ENCODE assay signal across 10 mouse cellular contexts in the genomic region with DNA sequence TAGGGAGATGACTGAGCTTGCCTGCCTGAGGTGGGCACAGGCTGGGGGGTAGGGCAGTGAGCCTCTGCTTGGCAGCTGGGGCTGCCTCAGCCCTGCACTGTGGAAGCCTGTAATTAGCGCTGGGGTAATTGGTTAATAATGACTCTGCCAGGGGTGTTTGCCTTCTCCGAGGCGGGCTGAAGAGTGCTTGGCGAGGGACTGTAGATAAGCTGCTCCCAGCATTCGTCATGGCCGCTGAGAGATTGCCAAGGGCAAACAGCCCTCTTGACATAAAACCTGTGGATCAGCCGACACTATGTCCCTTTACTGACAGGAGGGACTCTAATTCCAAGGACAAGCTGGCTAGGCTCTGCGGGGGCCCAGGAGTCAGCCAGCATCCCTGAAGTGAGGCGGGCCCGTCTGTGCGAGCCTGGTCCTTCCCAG. TPM values are rescaled to one million over a fixed set of nuclear protein-coding genes. Genes with fewer than 3 reads are reported as not detected.
A peak's percentile ranks its signal among the peaks of the same experiment; 100 is the strongest.
DNase-seq lines count a peak whose midpoint lies in the region; ATAC-seq lines count a peak whose summit lies in the region.
"Had no signal": no experiment of that assay in that cellular context is flagged by ENCODE, and none has a peak within 500 bp of the region (broad histone marks: within the 10 kb centered on the region; RNA-seq: fewer than 3 reads in every experiment).

No protein-coding gene starts in this region.

- DNase-seq in hindbrain, embryonic 11.5 days (ENCODE audit: low spot score): no peak
- DNase-seq in MN1 (ENCODE audit: low spot score): peak; percentile 75
- no peak for DNase-seq in thymus, adult 18-20 months
- DNase-seq in natural killer cell, adult 2 months (ENCODE audit: low spot score in 2 of 2): no peak

- peak overlapping the region; percentile 26; the same call in 1 of the 2 replicates for H3K9ac ChIP-seq in hindbrain, embryonic 13.5 days
- H3K9ac ChIP-seq in hindbrain, embryonic 11.5 days (ENCODE audit: low read depth, low read length): no peak overlapping the region; the same call in 1 of the 2 replicates
- H3K9ac ChIP-seq in embryonic facial prominence, embryonic 15.5 days: no peak overlapping the region
- H3K9ac ChIP-seq in liver, embryonic 12.5 days: peak overlapping the region; percentile 19

- H3K27ac ChIP-seq in hindbrain, embryonic 13.5 days: peak overlapping the region; percentile 45; the same call in 1 of the 2 replicates
- H3K27ac ChIP-seq in hindbrain, embryonic 11.5 days (ENCODE audit: low read depth, low read length): no peak overlapping the region
- H3K27ac ChIP-seq in embryonic facial prominence, embryonic 15.5 days (replicated peaks): no peak overlapping the region
- peak overlapping the region; percentile 1; the same call in 1 of the 2 replicates for H3K27ac ChIP-seq in liver, embryonic 12.5 days
- H3K27ac ChIP-seq: kidney, postnatal 0 days; limb, embryonic 13.5 days had no signal

- peaks cover 78% of the 10 kb centered on the region for H3K4me1 ChIP-seq in hindbrain, embryonic 13.5 days (replicated peaks)
- H3K4me1 ChIP-seq in hindbrain, embryonic 11.5 days (replicated peaks; ENCODE audit: control insufficient read depth, insufficient read depth, low read length): peaks cover 6% of the 10 kb centered on the region; the same call in 1 of the 2 replicates
- H3K4me1 ChIP-seq in embryonic facial prominence, embryonic 15.5 days: peaks cover 49% of the 10 kb centered on the region
- peaks cover 65% of the 10 kb centered on the region for H3K4me1 ChIP-seq in liver, embryonic 12.5 days

- no peak overlapping the region for H3K4me2 ChIP-seq in hindbrain, embryonic 13.5 days
- H3K4me2 ChIP-seq in hindbrain, embryonic 11.5 days (replicated peaks; ENCODE audit: low read depth, low read length): no peak overlapping the region
- H3K4me2 ChIP-seq in embryonic facial prominence, embryonic 15.5 days (replicated peaks): no peak overlapping the region
- peak overlapping the region; percentile 37 for H3K4me2 ChIP-seq in liver, embryonic 12.5 days
- H3K4me2 ChIP-seq: limb, embryonic 13.5 days had no signal

- ATAC-seq in hindbrain, embryonic 13.5 days (ENCODE audit: low FRiP score): peak; percentile 6; the same call in 1 of the 2 replicates
- no peak for ATAC-seq in hindbrain, embryonic 11.5 days (ENCODE audit: low FRiP score)
- ATAC-seq in embryonic facial prominence, embryonic 15.5 days (ENCODE audit: insufficient number of reproducible peaks, low FRiP score, low TSS enrichment, low read depth): 0 out of 2 replicates have a peak, but pooled peaks have one; percentile 13
- no peak for ATAC-seq in liver, embryonic 12.5 days
- no peak for ATAC-seq in megakaryocyte, adult 5-6 weeks (ENCODE audit: poor library complexity, severe bottlenecking)

- 36% methylated on average over 11 of the region's 11 CpGs for WGBS in hindbrain, embryonic 13.5 days
- 38% methylated on average over 11 of the region's 11 CpGs for WGBS in hindbrain, embryonic 11.5 days
- WGBS in embryonic facial prominence, embryonic 15.5 days: 22% methylated on average over 11 of the region's 11 CpGs
- 20% methylated on average over 11 of the region's 11 CpGs for WGBS in liver, embryonic 12.5 days (ENCODE audit: insufficient replicate concordance)

- H3K4me3 ChIP-seq in hindbrain, embryonic 13.5 days: no peak overlapping the region
- H3K4me3 ChIP-seq in hindbrain, embryonic 11.5 days (ENCODE audit: low read depth, low read length): no peak overlapping the region
- no peak overlapping the region for H3K4me3 ChIP-seq in embryonic facial prominence, embryonic 15.5 days (replicated peaks)
- H3K4me3 ChIP-seq in liver, embryonic 12.5 days: no peak overlapping the region
- H3K4me3 ChIP-seq: limb, embryonic 13.5 days had no signal

- H3K27me3 ChIP-seq in hindbrain, embryonic 13.5 days: peaks cover 3% of the 10 kb centered on the region; the same call in 1 of the 2 replicates
- peaks cover 26% of the 10 kb centered on the region for H3K27me3 ChIP-seq in hindbrain, embryonic 11.5 days (ENCODE audit: control insufficient read depth, insufficient read depth, low read length)
- peaks cover 63% of the 10 kb centered on the region for H3K27me3 ChIP-seq in embryonic facial prominence, embryonic 15.5 days
- H3K27me3 ChIP-seq in liver, embryonic 12.5 days (replicated peaks): peaks cover 65% of the 10 kb centered on the region

- peaks cover 78% of the 10 kb centered on the region for H3K36me3 ChIP-seq in hindbrain, embryonic 13.5 days
- peaks cover 14% of the 10 kb centered on the region for H3K36me3 ChIP-seq in hindbrain, embryonic 11.5 days (ENCODE audit: control insufficient read depth, insufficient read depth, low read length)
- H3K36me3 ChIP-seq in embryonic facial prominence, embryonic 15.5 days: peaks cover 18% of the 10 kb centered on the region; the same call in 1 of the 2 replicates
- peaks cover 23% of the 10 kb centered on the region for H3K36me3 ChIP-seq in liver, embryonic 12.5 days

- no peaks in the 10 kb centered on the region for H3K9me3 ChIP-seq in hindbrain, embryonic 13.5 days
- no peaks in the 10 kb centered on the region for H3K9me3 ChIP-seq in hindbrain, embryonic 11.5 days (ENCODE audit: control insufficient read depth, low read length)
- H3K9me3 ChIP-seq in embryonic facial prominence, embryonic 15.5 days (replicated peaks): no peaks in the 10 kb centered on the region
- H3K9me3 ChIP-seq in liver, embryonic 12.5 days (replicated peaks): no peaks in the 10 kb centered on the region
- H3K9me3 ChIP-seq: limb, embryonic 13.5 days had no signal

RNA-seq across cellular contexts. Expression of a gene that starts 4.0 kb away (rescaled TPM):
- 28.5 and 29.1 TPM in 2 replicates for polyA plus RNA-seq in hindbrain, embryonic 13.5 days (2015; fragmentation: Nextera tagmentation; extraction: Ambion mirVana)
- polyA plus RNA-seq in hindbrain, embryonic 11.5 days (2014; fragmentation: Nextera tagmentation; extraction: Ambion mirVana): 32.9 and 34.9 TPM in 2 replicates
- 50.8 and 52.7 TPM in 2 replicates for polyA plus RNA-seq in embryonic facial prominence, embryonic 15.5 days (2015; fragmentation: Nextera tagmentation; extraction: Ambion mirVana)
- polyA plus RNA-seq in liver, embryonic 12.5 days (2016; fragmentation: Nextera tagmentation; extraction: Ambion mirVana): 46.0 and 46.7 TPM in 2 replicates
- total RNA-seq in megakaryocyte, adult 5-6 weeks (2015): 25.6 and 27.4 TPM in 2 replicates
- 13.8 and 17.8 TPM in 2 replicates for total RNA-seq in megakaryocyte, adult 5-6 weeks (2017)

RNA-seq across cellular contexts. Expression of a gene that starts 12.9 kb away (rescaled TPM):
- polyA plus RNA-seq in hindbrain, embryonic 13.5 days (2015; fragmentation: Nextera tagmentation; extraction: Ambion mirVana): 1.9 and 2.5 TPM in 2 replicates
- 1.1 and 1.8 TPM in 2 replicates for polyA plus RNA-seq in hindbrain, embryonic 11.5 days (2014; fragmentation: Nextera tagmentation; extraction: Ambion mirVana)
- polyA plus RNA-seq in embryonic facial prominence, embryonic 15.5 days (2015; fragmentation: Nextera tagmentation; extraction: Ambion mirVana): 4.2 and 5.2 TPM in 2 replicates
- polyA plus RNA-seq in liver, embryonic 12.5 days (2016; fragmentation: Nextera tagmentation; extraction: Ambion mirVana): 6.9 and 7.2 TPM in 2 replicates
- total RNA-seq in megakaryocyte, adult 5-6 weeks (2015): 0.32 and 0.83 TPM in 2 replicates
- total RNA-seq in megakaryocyte, adult 5-6 weeks (2017): not detected in 2 replicates

RNA-seq across cellular contexts. Expression of a gene that starts 13.4 kb away (rescaled TPM):
- 3.1 and 3.5 TPM in 2 replicates for polyA plus RNA-seq in hindbrain, embryonic 13.5 days (2015; fragmentation: Nextera tagmentation; extraction: Ambion mirVana)
- polyA plus RNA-seq in hindbrain, embryonic 11.5 days (2014; fragmentation: Nextera tagmentation; extraction: Ambion mirVana): 3.7 and 3.8 TPM in 2 replicates
- polyA plus RNA-seq in embryonic facial prominence, embryonic 15.5 days (2015; fragmentation: Nextera tagmentation; extraction: Ambion mirVana): 10.7 and 13.7 TPM in 2 replicates
- 61.4 and 61.6 TPM in 2 replicates for polyA plus RNA-seq in liver, embryonic 12.5 days (2016; fragmentation: Nextera tagmentation; extraction: Ambion mirVana)
- total RNA-seq in megakaryocyte, adult 5-6 weeks (2015): 0.16 and 0.96 TPM in 2 replicates
- 0.37 TPM in 1 of 2 replicates, not detected in the other for total RNA-seq in megakaryocyte, adult 5-6 weeks (2017)

RNA-seq across cellular contexts. Expression of a gene that starts 20.6 kb away (rescaled TPM):
- polyA plus RNA-seq in hindbrain, embryonic 13.5 days (2015; fragmentation: Nextera tagmentation; extraction: Ambion mirVana): 182 and 183 TPM in 2 replicates
- polyA plus RNA-seq in hindbrain, embryonic 11.5 days (2014; fragmentation: Nextera tagmentation; extraction: Ambion mirVana): 74.4 and 101 TPM in 2 replicates
- polyA plus RNA-seq in embryonic facial prominence, embryonic 15.5 days (2015; fragmentation: Nextera tagmentation; extraction: Ambion mirVana): 3.4 and 5.4 TPM in 2 replicates
- 0.17 and 0.22 TPM in 2 replicates for polyA plus RNA-seq in liver, embryonic 12.5 days (2016; fragmentation: Nextera tagmentation; extraction: Ambion mirVana)
- total RNA-seq in megakaryocyte, adult 5-6 weeks (2015): not detected in 2 replicates
- total RNA-seq in megakaryocyte, adult 5-6 weeks (2017): not detected in 2 replicates

RNA-seq across cellular contexts. Expression of a gene that starts 24.1 kb away (rescaled TPM):
- 583 and 598 TPM in 2 replicates for polyA plus RNA-seq in hindbrain, embryonic 13.5 days (2015; fragmentation: Nextera tagmentation; extraction: Ambion mirVana)
- polyA plus RNA-seq in hindbrain, embryonic 11.5 days (2014; fragmentation: Nextera tagmentation; extraction: Ambion mirVana): 798 TPM in 2 replicates
- 969 and 997 TPM in 2 replicates for polyA plus RNA-seq in embryonic facial prominence, embryonic 15.5 days (2015; fragmentation: Nextera tagmentation; extraction: Ambion mirVana)
- polyA plus RNA-seq in liver, embryonic 12.5 days (2016; fragmentation: Nextera tagmentation; extraction: Ambion mirVana): 872 and 920 TPM in 2 replicates
- 1,580 and 1,599 TPM in 2 replicates for total RNA-seq in megakaryocyte, adult 5-6 weeks (2015)
- 1,732 and 1,915 TPM in 2 replicates for total RNA-seq in megakaryocyte, adult 5-6 weeks (2017)

Comparison
In these comparisons a context has a peak if more than half of its experiments do, and no peak if none do; other contexts are left out.
1. ATAC-seq: peak in hindbrain, embryonic 13.5 days (single experiment) and embryonic facial prominence, embryonic 15.5 days (single experiment); none in hindbrain, embryonic 11.5 days (single experiment), liver, embryonic 12.5 days (single experiment) and megakaryocyte, adult 5-6 weeks (single experiment).
2. H3K27ac ChIP-seq: peak in hindbrain, embryonic 13.5 days (single experiment) and liver, embryonic 12.5 days (single experiment); none in hindbrain, embryonic 11.5 days (single experiment) and embryonic facial prominence, embryonic 15.5 days (single experiment).
3. H3K9ac ChIP-seq: peak in hindbrain, embryonic 13.5 days (single experiment) and liver, embryonic 12.5 days (single experiment); none in hindbrain, embryonic 11.5 days (single experiment) and embryonic facial prominence, embryonic 15.5 days (single experiment).